Mouse (Mus musculus): ENCODE measurements around the gene Lsm12. TPM values are rescaled to one million over a fixed set of nuclear protein-coding genes. Genes with fewer than 3 reads are reported as not detected.
"Not testable (repeated sequence)": the region's sequence is repeated elsewhere in the genome, so short reads cannot be mapped to it uniquely, and the experiment has no call there.

The Lsm12 gene
- polyA plus RNA-seq, 1 experiment from 2014 or later, result 77.5 TPM

DNA sequence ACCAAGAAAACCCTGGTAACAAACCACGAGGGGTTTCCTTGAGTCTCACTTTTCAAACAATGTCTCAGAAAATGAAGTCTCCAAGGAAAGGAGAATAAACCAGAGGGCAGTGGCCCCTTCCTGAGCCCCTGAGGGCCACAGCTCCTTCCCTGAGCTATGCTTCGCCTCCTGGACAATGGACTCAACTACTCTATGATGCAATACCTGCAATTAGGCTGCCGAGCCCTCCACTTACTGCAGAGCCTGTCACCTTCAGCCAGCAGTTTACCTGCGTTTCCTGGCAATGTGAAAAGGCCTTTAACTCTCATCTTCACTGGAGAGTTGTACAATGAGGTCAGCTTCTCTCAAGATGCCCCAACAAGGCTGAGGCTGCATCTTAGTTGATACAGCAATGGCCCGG is 16.4 kb downstream of the Lsm12 start:
- H3K9ac ChIP-seq (replicated peaks; ENCODE audit: low read depth, low read length), result no peak overlapping the region
- 88% methylated on average over 5 of the region's 5 CpGs for WGBS
- no peak overlapping the region for H3K4me3 ChIP-seq (ENCODE audit: low read depth, low read length)
- H3K27me3 ChIP-seq (ENCODE audit: control insufficient read depth, insufficient read depth, low read length), result no peaks in the 10 kb centered on the region
- H3K4me2 ChIP-seq (ENCODE audit: low read depth, low read length), result no peak overlapping the region
- H3K4me1 ChIP-seq (ENCODE audit: control insufficient read depth, insufficient read depth, low read length), result no peaks in the 10 kb centered on the region
- H3K36me3 ChIP-seq (ENCODE audit: control insufficient read depth, insufficient read depth, low read length), result peaks cover 23% of the 10 kb centered on the region
- H3K27ac ChIP-seq (ENCODE audit: low read depth, low read length), result no peak overlapping the region
- no peak for ATAC-seq (ENCODE audit: low read depth)
- no peaks in the 10 kb centered on the region for H3K9me3 ChIP-seq (ENCODE audit: control insufficient read depth, low read length)

DNA sequence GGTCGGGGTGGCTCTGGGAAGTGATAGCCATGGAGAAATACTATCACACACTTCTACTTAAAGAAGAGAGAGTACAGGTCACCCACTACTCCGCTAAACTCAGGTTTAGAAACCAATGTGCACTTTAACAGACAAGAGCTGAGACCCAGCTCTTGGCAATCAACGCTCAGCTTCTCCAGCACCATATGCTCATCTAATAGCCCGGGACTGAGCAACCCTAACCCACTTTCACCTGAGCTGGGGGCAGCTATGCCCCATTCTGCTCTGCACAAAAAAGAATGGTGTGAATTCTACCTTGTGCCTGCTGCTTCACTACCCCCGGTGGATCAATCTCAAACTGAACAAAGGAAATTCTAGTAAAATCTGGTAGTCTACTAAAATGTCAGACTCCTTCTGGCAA is 17.6 kb downstream of the Lsm12 start:
- no peak overlapping the region for H3K9ac ChIP-seq (replicated peaks; ENCODE audit: low read depth, low read length)
- no peaks in the 10 kb centered on the region for H3K4me1 ChIP-seq (ENCODE audit: control insufficient read depth, insufficient read depth, low read length)
- no peak overlapping the region for H3K27ac ChIP-seq (ENCODE audit: low read depth, low read length)
- H3K36me3 ChIP-seq (ENCODE audit: control insufficient read depth, insufficient read depth, low read length), result peaks cover 30% of the 10 kb centered on the region
- no peak overlapping the region for H3K4me3 ChIP-seq (ENCODE audit: low read depth, low read length)
- H3K27me3 ChIP-seq (ENCODE audit: control insufficient read depth, insufficient read depth, low read length), result no peaks in the 10 kb centered on the region
- H3K9me3 ChIP-seq (ENCODE audit: control insufficient read depth, low read length), result no peaks in the 10 kb centered on the region
- no peak for ATAC-seq (ENCODE audit: low read depth)
- H3K4me2 ChIP-seq (ENCODE audit: low read depth, low read length), result no peak overlapping the region
- 94% methylated on average over 5 of the region's 5 CpGs for WGBS

DNA sequence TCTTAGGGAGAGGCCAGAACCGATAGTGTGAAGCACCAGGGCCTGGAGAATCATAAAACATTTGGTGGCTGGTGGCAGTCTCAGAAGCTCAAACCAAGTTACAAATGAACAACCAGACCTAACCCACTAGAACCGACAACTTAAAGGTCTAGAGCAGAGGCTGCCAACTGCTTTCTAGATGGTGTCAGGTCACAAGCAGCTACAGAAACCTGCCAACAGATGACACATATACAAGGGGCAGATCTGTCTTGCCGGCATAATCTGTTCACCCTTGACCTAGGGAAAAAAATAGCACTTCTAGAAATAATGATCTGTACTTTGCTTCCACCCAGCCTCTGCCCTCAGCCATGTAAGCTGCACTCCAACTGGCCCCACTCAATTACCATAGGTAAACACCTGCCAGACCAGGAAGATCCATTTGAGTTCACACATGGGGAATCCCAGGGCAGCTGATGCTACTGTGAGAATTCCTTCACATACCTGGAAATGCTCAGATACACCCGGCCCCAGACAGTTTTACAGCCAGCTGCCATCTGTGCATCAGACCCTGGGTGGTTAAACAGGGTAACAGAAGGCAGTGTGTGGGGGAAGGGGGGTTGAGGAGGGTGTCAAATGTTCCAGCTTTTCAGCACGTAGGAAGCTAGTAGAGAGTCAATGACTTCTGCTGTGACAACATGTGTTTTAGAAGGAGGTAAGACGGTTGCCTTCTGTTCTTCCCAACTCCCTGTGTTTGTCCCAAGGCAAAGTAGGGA is 18.9 kb downstream of the Lsm12 start:
- H3K9ac ChIP-seq (replicated peaks; ENCODE audit: low read depth, low read length), result no peak overlapping the region
- no peak overlapping the region for H3K27ac ChIP-seq (ENCODE audit: low read depth, low read length)
- H3K27me3 ChIP-seq (ENCODE audit: control insufficient read depth, insufficient read depth, low read length), result no peaks in the 10 kb centered on the region
- no peak overlapping the region for H3K4me2 ChIP-seq (ENCODE audit: low read depth, low read length)
- ATAC-seq (ENCODE audit: low read depth), result no peak
- H3K36me3 ChIP-seq (ENCODE audit: control insufficient read depth, insufficient read depth, low read length), result peaks cover 34% of the 10 kb centered on the region
- no peaks in the 10 kb centered on the region for H3K9me3 ChIP-seq (ENCODE audit: control insufficient read depth, low read length)
- no peak overlapping the region for H3K4me3 ChIP-seq (ENCODE audit: low read depth, low read length)
- no peaks in the 10 kb centered on the region for H3K4me1 ChIP-seq (ENCODE audit: control insufficient read depth, insufficient read depth, low read length)
- WGBS, result 61% methylated on average over 6 of the region's 6 CpGs

DNA sequence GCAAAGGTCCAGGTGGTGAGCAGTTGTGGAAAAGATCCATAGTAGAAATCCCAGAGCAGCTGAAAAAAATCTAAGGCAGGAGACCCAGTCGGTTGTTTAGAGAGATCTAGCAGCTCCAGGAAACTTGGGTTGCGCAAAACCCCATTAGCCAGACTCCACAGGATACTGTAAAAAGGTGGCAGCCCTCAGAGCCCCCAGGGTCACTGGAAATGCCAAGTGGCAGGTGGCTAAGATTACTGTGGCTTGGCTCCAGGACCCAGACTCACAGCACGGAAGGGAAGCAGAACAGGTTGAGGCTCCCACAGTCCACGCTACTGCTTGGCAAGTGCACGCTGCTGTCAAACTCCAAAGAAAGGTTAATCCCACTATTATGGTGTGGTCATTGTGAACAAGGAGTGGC is 25.3 kb downstream of the Lsm12 start:
- H3K4me2 ChIP-seq (ENCODE audit: low read depth, low read length), result no peak overlapping the region
- peaks cover 4% of the 10 kb centered on the region for H3K4me1 ChIP-seq (ENCODE audit: control insufficient read depth, insufficient read depth, low read length)
- H3K4me3 ChIP-seq (ENCODE audit: low read depth, low read length), result no peak overlapping the region
- no peaks in the 10 kb centered on the region for H3K9me3 ChIP-seq (ENCODE audit: control insufficient read depth, low read length)
- H3K9ac ChIP-seq (replicated peaks; ENCODE audit: low read depth, low read length), result no peak overlapping the region
- H3K27me3 ChIP-seq (ENCODE audit: control insufficient read depth, insufficient read depth, low read length), result no peaks in the 10 kb centered on the region
- no peak overlapping the region for H3K27ac ChIP-seq (ENCODE audit: low read depth, low read length)
- H3K36me3 ChIP-seq (ENCODE audit: control insufficient read depth, insufficient read depth, low read length), result peaks cover 20% of the 10 kb centered on the region
- ATAC-seq (ENCODE audit: low read depth), result no peak
- WGBS, result 84% methylated on average over 5 of the region's 5 CpGs

DNA sequence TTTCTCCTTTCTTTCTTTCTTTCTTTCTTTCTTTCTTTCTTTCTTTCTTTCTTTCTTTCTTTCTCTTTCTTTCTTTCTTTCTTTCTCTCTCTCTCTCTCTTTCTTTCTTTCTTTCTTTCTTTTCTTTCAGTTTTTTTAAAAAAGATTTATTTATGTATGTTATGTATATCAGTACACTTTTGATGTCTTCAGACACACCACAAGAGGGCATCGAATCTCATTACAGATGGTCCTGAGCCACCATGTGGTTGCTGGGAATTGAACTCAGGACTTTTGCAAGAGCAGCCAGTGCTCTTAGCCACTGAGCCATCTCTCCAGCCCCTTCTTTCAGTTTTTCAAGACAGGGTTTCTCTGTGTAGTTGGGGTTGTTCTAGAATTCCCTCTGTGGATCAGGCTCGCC is 27.1 kb downstream of the Lsm12 start:
- H3K9me3 ChIP-seq (ENCODE audit: control insufficient read depth, low read length); H3K4me2 ChIP-seq (ENCODE audit: low read depth, low read length); ATAC-seq (ENCODE audit: low read depth); H3K4me3 ChIP-seq (ENCODE audit: low read depth, low read length); H3K27me3 ChIP-seq (ENCODE audit: control insufficient read depth, insufficient read depth, low read length); H3K9ac ChIP-seq (replicated peaks; ENCODE audit: low read depth, low read length); H3K4me1 ChIP-seq (ENCODE audit: control insufficient read depth, insufficient read depth, low read length); H3K27ac ChIP-seq (ENCODE audit: low read depth, low read length): not testable (repeated sequence)
- H3K36me3 ChIP-seq (ENCODE audit: control insufficient read depth, insufficient read depth, low read length), result peaks cover 13% of the 10 kb centered on the region
- WGBS, result 92% methylated on average over 2 of the region's 2 CpGs

DNA sequence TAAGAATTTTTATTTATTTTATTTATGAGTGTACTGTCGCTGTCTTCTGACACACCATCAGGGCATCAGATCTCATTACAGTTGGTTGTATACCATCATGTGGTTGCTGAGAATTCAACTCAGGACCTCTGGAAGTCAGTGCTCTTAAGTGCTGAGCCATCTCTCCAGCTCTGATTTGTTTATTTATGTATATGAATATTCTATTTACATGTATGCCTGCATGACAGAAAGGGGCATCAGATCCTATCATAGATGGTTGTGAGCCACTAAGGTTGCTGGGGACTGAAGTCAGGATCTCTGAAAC is 28.4 kb downstream of the Lsm12 start:
- Histone ChIP-seq H3K9ac (replicated peaks; ENCODE audit: low read depth, low read length) (no peak overlapping the region), H3K36me3 (ENCODE audit: control insufficient read depth, insufficient read depth, low read length) (peaks cover 8% of the 10 kb centered on the region), H3K27me3 (ENCODE audit: control insufficient read depth, insufficient read depth, low read length) (no peaks in the 10 kb centered on the region), H3K27ac (ENCODE audit: low read depth, low read length) (no peak overlapping the region), H3K9me3 (ENCODE audit: control insufficient read depth, low read length) (no peaks in the 10 kb centered on the region), H3K4me1 (ENCODE audit: control insufficient read depth, insufficient read depth, low read length) (peaks cover 4% of the 10 kb centered on the region), H3K4me2 (ENCODE audit: low read depth, low read length) (no peak overlapping the region), H3K4me3 (ENCODE audit: low read depth, low read length) (no peak overlapping the region)
- WGBS, result 10% methylated on average over 1 of the region's 1 CpGs
- ATAC-seq (ENCODE audit: low read depth), result 0 out of 2 replicates have a peak, but pooled peaks have one; percentile 48

DNA sequence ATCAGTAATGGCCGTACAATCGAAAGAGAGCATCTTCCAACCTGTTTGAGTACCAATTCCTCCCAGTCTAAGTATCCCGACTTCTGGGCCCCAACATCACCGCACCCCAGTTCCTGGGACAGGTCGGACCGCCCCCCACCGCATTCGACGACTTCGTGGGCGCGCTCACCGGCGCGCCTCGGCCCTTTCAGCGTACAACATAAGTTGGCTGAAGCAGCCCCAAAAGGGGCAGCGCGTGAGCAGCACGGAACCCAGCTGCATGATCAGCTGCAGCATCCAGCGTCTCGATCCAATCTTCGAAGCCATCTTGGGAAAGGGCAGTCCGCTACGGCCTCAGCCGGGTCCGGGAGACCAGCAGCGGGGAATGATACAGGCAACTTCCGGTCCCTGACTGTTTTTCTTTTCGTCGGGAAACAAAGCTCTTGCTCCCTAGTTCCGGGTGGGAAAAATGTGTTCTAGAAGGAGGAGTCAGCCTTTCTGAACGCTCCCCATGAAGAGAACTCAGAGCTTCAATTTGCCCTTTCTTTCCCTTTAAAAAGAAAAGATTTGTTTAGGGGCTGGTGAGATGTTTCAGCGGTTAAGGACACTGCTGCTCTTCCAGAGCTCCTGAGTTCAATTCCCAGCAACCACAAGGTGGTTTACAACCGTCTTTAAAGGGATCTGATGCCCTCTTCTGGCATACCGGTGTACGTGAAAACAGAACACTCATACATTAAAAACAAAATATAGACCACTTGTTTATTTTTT is 28.9 kb downstream of the Lsm12 start, which contains the start of gene Tmem101:
Gene Tmem101 (minus strand): TSS at position 366 of the 747 bp plus-strand sequence.
- Histone ChIP-seq H3K4me2 (ENCODE audit: low read depth, low read length) (peak within 1 kb of the TSS; percentile 90), H3K9me3 (ENCODE audit: control insufficient read depth, low read length) (no peaks in the 10 kb centered on the region), H3K4me1 (ENCODE audit: control insufficient read depth, insufficient read depth, low read length) (peaks cover 4% of the 10 kb centered on the region), H3K9ac (replicated peaks; ENCODE audit: low read depth, low read length) (peak within 1 kb of the TSS; percentile 81), H3K36me3 (ENCODE audit: control insufficient read depth, insufficient read depth, low read length) (peaks cover 4% of the 10 kb centered on the region), H3K4me3 (ENCODE audit: low read depth, low read length) (peak within 1 kb of the TSS; percentile 60), H3K27me3 (ENCODE audit: control insufficient read depth, insufficient read depth, low read length) (no peaks in the 10 kb centered on the region), H3K27ac (ENCODE audit: low read depth, low read length) (peak within 1 kb of the TSS; percentile 81)
- under 1% methylated on average over 37 of the region's 37 CpGs for WGBS
- peak; percentile 90 for ATAC-seq (ENCODE audit: low read depth)

DNA sequence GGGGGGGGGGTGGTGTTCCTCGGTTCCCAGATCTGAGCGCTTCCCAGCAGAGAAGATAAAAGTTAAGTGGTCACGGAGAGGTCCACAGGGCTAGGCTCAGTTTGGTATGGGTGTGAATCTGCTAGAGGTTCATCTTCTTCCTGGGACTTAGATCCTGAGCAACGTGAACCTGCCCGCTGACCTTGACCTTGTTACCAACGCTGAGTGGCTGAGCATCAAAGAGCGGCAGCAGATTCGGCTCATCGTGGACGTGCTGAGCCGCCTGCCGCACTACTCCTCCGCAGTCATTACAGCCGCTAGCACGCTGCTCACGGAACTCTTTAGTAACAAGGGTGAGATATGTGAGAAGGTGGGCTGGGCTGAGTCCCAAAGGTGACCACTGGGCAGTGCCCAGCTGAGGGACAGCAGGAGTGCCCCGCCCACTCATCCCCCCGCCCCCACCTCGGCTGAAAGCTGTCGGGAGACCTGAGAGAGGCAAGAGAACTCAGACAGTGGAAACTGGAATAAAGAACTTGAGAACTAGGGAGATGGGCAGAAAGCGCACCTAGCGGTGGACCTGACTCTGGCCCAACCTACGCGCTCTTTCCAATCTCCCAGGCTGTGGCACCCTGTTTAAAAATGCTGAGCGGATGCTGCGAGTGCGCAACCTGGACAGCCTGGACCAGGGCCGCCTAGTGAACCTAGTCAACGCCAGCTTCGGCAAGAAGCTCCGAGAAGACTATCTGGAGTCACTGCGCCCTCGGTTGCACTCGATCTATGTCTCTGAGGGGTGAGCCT is 37.7 kb downstream of the Lsm12 start:
- H3K36me3 ChIP-seq (ENCODE audit: control insufficient read depth, insufficient read depth, low read length), result no peaks in the 10 kb centered on the region
- WGBS, result 12% methylated on average over 34 of the region's 34 CpGs
- no peaks in the 10 kb centered on the region for H3K9me3 ChIP-seq (ENCODE audit: control insufficient read depth, low read length)
- H3K4me3 ChIP-seq (ENCODE audit: low read depth, low read length), result no peak overlapping the region
- H3K9ac ChIP-seq (replicated peaks; ENCODE audit: low read depth, low read length), result no peak overlapping the region
- H3K4me1 ChIP-seq (ENCODE audit: control insufficient read depth, insufficient read depth, low read length), result no peaks in the 10 kb centered on the region
- peaks cover 42% of the 10 kb centered on the region for H3K27me3 ChIP-seq (ENCODE audit: control insufficient read depth, insufficient read depth, low read length)
- H3K4me2 ChIP-seq (ENCODE audit: low read depth, low read length), result no peak overlapping the region
- no peak for ATAC-seq (ENCODE audit: low read depth)
- H3K27ac ChIP-seq (ENCODE audit: low read depth, low read length), result no peak overlapping the region

DNA sequence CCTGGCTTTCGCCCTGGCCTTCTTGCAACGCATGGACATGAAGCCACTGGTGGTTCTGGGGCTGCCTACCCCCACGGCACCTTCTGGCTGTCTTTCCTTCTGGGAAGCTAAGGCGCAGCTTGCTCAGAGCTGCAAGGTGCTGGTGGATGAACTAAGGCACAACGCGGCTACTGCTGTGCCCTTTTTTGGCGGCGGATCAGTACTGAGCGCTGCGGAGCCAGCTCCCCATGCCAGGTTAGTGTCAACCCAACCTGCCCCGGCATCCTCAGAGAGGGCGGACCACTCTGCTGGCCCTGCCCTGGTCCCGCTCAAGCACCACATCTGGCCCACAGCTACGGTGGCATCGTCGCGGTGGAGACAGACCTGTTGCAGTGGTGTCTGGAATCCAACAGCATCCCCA is 38.6 kb downstream of the Lsm12 start:
- no peaks in the 10 kb centered on the region for H3K36me3 ChIP-seq (ENCODE audit: control insufficient read depth, insufficient read depth, low read length)
- no peak for ATAC-seq (ENCODE audit: low read depth)
- no peak overlapping the region for H3K4me3 ChIP-seq (ENCODE audit: low read depth, low read length)
- no peak overlapping the region for H3K4me2 ChIP-seq (ENCODE audit: low read depth, low read length)
- H3K27ac ChIP-seq (ENCODE audit: low read depth, low read length), result no peak overlapping the region
- H3K4me1 ChIP-seq (ENCODE audit: control insufficient read depth, insufficient read depth, low read length), result no peaks in the 10 kb centered on the region
- peaks cover 44% of the 10 kb centered on the region for H3K27me3 ChIP-seq (ENCODE audit: control insufficient read depth, insufficient read depth, low read length)
- WGBS, result 12% methylated on average over 17 of the region's 17 CpGs
- no peak overlapping the region for H3K9ac ChIP-seq (replicated peaks; ENCODE audit: low read depth, low read length)
- no peaks in the 10 kb centered on the region for H3K9me3 ChIP-seq (ENCODE audit: control insufficient read depth, low read length)

All from neural tube, embryonic 14.5 days (tissue).